Mouse (Mus musculus) monocyte, adult 2 months (primary cell): ENCODE results near the gene Gm10392.

Source experiments
- DNase-seq, 2 experiments: peaks; one replicate each; pipeline ENCODE4 v3.0.0; 2022; ENCODE audit warnings: low spot score in 2 of 2, low read depth in 1 of 2

Gm10392 gene

DNA sequence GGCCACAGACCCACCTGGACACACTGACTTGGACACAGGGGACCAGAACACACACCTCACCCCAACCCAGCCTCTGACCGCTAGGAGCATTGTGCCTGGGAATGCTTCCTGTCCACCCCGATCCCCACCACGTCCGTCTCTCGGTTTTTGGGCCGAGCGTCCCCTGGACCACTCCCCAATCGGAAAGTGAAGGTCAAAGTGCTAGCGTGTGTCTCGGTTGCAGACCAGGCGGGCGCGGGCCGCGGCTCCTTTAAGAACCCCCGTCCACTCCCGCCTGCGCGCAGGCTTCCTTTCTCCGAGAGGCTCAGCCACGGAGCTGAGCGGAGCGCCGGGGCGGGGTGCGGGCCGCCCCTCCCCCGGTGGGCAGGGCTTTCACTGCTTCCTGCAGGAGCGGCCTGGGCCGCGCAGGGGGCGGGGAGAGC is 26.1 kb downstream of the Gm10392 start:
- DNase-seq: peak; percentile 56 to 76

DNA sequence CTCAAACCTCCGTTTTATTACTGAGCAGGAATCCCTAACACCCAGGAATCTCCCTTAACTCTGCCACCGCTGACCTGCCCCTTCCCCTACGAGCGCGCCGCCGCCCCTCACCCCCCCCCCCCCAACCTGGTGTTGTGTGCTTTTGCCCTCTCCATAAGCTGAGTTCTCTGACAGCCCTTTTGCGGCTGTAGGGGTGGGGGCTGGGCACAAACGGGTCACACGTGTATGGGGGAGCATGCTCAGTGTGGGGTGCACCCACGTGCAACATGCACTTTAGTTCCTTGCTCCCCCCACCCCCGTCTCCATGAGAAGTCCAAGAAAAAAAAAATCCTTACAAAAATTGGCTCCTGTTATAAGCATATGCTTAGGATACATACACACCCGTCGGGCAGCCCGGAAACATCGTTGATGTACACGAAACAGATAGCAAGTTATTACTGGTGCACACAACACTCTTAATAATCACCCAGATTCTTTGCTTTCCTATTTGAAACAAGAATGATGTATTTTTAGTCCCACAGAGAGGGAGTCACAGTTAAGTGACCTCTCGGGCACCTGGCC is 26.6 kb downstream of the Gm10392 start:
- no peak for DNase-seq

GRCm38 (mm10) chr11:77491502-77492291 is 27.3 kb downstream of the Gm10392 start:
- no peak for DNase-seq

- peak in 1 of 2 experiments; percentile 70 for DNase-seq
These were observed 27.9 kb downstream of the Gm10392 start for GRCm38 (mm10) chr11:77491123-77491501.

DNA sequence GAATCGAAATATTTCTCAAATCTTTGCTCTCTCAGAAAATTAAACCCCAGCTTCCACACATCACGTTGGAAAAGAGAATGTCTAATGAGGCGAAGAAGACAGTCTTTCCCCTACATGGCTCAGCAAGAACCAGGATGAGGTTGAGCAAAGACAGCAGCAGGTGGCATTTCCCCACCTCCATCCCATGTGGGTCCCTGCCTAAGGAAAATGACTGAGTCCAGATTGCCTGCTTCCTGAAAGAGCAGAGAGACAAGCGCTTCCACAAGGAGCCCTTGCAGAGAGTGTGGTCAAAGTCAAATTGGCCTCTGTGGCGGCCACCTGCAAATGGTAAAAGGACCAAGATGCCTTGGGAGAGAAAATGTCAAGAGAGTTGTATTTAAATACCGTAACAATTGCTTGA is 28.5 kb downstream of the Gm10392 start:
- no peak for DNase-seq

GRCm38 (mm10) chr11:77489591-77490235 is 29.3 kb downstream of the Gm10392 start, which contains the start of gene Ankrd13b:
Gene Ankrd13b (minus strand): TSS chr11:77489678.
- no peak for DNase-seq

GRCm38 (mm10) chr11:77488771-77489581 is 30.0 kb downstream of the Gm10392 start:
- no peak for DNase-seq

DNA sequence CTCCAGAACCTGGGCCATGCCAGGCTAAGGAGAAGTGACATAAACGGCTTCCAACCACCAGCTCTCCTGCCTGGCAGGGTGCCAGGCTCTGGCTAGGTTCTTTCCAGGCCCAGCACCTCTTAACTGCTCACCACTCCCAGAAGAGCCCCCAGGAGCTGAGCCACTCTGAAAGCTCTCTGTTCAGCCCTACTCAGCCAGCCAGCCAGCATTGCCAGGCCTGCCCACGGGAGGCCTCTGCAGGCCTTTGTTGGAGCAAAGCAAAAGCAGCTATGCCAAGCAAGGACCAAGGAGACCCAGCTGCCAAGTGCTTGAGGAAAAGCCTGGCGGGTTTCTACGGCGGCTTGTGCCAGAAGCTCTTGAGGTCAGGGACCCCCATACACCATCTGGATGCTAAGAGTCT is 32.2 kb downstream of the Gm10392 start:
- DNase-seq: no peak

DNA sequence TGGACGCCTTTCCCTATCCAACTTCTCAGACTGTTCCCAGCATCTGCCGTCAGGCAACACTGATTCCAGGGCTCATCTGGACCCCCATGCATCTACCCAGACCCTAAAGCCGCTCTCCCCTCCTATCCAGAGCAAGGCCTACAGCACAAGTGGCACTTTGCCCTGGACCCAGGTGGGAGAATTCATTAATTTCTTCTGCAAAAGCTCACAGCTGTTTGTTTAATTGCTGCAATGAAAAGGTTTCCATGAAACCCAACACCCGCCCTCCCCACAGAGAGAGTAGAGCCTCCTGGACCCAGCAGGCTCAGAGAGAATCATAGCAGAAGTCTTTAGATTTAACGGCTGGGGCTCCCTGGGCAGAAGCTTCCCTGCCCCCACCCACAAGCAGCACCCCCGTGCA is 33.8 kb downstream of the Gm10392 start:
- DNase-seq: no peak

- no peak for DNase-seq
These were observed 35.3 kb downstream of the Gm10392 start for GRCm38 (mm10) chr11:77483510-77484255.

DNA sequence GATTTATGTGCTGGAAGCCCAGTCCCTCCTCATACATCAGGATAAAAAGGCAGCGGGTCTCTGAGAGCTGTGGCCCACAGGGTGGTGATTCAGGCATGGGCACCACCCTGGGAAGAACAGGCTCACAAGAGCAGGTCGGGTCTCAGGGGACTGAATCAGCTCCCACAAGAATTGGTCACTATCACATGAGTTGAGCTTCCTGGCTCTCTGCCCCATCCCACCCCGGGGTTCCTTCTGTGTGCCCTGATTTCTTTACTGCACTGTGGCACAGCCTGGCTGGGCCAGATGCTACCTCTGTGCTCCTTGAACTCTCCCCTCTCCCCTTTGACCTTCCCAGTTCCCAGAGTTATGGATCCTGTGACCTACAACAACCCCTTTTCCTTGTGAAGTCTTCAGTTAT is 36.0 kb downstream of the Gm10392 start:
- DNase-seq: no peak

- DNase-seq: no peak
These were observed 42.1 kb downstream of the Gm10392 start for GRCm38 (mm10) chr11:77476895-77477294.

- no peak for DNase-seq
These were observed 42.8 kb downstream of the Gm10392 start for GRCm38 (mm10) chr11:77476216-77476615.

- DNase-seq: no peak
These were observed 46.2 kb downstream of the Gm10392 start for GRCm38 (mm10) chr11:77472775-77473174.

DNA sequence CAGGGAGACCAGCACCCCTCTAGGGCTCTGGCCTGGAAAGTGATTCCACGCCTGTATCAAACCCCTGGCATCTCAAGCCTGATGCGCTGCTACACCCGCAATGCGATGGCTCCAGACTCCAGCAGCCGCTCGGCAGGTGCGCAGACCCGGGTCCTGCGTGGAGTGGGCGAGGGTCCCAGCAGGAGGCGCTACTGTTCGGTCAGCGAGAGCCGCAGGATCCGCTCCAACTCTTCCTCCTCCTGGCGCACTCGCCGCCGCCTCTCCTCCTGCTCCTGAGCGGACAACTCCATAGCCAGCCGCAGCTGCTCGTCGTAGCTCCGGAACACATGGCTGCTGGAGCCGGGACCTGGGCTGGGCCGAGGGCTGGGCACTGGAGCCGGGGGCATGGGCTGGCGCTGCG is 47.6 kb downstream of the Gm10392 start:
- no peak for DNase-seq

DNA sequence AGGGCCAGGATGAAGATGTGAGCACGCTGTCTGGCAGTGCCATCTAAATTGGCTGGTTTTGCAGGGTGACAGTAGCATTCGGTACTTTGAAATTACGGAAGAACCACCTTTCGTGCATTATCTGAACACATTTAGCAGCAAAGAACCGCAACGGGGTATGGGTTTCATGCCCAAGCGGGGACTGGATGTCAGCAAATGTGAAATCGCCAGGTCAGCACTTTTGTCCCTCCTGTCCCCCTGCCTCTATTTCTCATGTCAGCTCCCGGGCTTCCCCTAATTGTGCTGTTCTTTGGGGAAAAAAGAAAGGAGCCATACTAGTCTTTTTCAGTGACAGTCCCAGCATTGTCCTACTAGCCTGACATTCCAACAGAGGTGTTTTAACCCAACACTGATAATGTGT is 50.6 kb downstream of the Gm10392 start:
- DNase-seq: no peak

GRCm38 (mm10) chr11:77467784-77468183 is 51.2 kb downstream of the Gm10392 start:
- DNase-seq: peak; percentile 62 to 71

GRCm38 (mm10) chr11:77467157-77467556 is 51.8 kb downstream of the Gm10392 start:
- peak in 1 of 2 experiments; percentile 69 for DNase-seq
